Mouse (Mus musculus) retina, postnatal 7 days (tissue): ENCODE measurements at regions not wholly inside any gene's neighbourhood (a gene's known extent, or its start where the extent isn't known, plus 50 kb on each side); places are given as distances from the start of the nearest gene placed in this dataset.

Source experiments
- DNase-seq: peaks from one replicate; pipeline ENCODE4 v3.0.0-alpha.2; 2012; ENCODE audit warnings: low read depth, low spot score

DNA sequence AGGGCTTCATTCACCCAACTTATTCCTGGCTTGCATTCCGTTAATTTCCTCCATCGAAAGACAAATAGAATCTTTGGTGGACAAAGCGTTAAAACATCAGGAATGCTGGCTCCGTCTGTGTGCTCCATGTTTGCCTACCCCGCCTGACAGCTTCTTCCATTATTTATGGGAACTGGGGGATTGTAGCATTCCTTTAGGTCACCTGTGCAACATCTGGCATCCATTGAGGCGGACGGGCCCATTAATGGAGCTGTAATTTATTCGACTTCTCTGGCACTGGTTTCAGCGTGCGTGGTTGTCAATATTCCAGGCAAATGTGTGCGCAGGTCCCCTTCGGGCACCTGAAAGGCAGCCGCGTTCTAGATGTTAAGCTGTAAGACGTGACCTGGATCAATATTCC lies 196.9 kb downstream of the Thbs2 start:
- no peak for DNase-seq

DNA sequence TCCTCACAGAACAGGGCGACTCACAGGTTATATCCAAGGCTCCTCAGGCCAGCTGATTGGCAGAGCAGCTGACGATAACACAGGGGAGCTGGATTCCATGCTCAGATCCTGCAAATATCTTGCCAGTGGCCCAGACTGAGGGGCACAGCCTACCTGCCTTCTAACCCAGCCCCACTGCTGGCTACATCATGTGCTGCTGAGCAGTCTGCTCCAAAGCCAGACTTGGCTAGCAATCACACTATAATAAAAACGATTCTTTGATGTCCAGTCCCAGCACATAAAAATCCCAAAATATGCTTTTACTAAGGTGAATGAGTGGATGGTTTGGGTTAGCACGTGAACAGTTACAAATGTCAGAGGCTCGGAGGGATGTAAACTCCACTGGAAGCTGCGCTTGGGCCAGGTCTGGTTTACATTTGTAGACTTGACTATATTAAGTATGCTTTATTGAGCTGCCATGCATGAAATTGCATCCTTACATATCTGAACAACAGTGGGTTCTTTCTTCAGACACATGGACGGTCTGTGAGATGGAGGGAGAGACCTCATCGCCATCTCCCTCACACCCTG lies 200.2 kb downstream of the Thbs2 start:
- no peak for DNase-seq

DNA sequence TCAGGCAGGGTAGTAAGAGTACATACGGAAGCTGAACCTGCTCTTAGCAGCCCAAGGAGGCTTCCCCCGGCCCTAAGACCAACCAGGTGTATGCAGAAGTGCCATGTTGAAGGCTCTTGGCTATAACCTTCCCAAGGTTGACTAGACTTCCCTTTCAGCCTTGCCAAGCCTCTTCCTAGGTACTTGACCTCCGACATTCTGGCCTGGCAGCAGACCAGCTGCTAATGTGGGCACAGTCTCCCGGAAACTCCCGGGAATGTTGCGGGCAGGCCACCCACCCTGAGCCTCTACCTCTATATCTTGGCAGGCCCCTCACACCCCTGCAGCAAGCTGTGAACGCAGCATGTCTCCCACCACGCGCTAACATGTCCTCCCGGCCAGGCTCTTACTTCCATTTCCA lies 201.1 kb downstream of the Thbs2 start:
- no peak for DNase-seq

DNA sequence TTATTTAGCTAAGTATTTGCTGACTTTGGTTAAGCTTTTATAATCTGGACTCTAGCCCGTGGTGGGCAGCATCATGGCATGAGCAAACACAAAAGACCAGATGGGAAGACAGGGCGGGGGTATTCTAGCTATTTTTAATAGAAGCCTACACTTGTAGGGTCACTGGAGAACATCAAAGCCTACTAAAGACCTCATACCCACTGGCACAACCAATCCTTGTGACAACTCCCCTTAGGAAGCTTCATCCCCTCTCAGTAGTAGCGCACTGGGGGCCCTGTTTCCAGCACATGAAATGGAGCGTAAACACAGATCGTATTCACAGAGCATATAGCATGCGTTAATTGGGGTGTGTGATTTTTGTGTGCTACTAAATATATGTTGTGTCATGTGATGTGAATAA lies 202.4 kb downstream of the Smoc2 start:
- DNase-seq, result no peak

DNA sequence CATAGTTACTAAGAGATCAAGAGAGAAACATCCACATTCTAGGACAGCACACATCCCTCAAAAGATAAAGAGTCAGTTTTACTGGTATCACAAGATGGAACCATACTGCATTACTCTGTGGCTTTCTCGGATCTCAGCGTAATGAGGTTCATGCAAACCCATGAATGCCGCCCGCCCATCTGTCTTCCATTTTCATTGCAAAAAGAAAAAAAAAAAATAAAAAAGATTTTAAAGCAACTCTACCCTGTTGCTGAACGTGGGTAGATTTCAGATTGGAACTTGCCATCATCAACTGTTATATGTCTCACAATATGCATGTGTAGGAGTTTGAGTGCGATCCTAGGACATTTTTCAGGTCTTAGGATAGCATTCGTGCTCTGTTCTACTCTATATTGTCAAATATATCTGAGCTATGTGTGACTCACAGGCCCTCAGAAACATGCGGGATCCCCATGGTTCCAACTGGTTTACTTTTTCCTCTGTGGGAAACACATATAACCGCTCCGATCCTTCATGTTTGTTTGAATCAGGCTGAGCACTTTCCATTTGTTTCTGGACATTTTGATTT lies 199.7 kb downstream of the Smoc2 start:
- no peak for DNase-seq

DNA sequence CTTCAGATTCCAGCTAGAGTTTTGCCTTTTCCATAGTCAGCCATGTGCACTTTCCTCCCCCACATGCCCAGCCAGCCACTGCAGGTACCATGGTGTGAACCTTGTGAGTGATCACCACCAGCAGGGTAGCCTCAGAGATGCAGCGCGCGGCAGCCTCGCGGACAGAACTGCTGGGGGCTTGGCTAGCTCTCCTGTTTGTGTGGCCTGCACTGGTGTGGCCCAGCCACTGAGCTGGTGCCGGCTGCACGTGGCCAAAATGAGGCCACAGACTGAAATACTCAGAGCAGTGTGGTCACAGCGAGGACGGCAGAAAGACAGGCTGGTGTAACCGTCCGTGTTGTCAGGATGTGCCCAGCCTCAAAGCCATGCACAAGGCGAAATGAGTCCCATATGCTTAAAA lies 197.4 kb downstream of the Smoc2 start:
- no peak for DNase-seq

DNA sequence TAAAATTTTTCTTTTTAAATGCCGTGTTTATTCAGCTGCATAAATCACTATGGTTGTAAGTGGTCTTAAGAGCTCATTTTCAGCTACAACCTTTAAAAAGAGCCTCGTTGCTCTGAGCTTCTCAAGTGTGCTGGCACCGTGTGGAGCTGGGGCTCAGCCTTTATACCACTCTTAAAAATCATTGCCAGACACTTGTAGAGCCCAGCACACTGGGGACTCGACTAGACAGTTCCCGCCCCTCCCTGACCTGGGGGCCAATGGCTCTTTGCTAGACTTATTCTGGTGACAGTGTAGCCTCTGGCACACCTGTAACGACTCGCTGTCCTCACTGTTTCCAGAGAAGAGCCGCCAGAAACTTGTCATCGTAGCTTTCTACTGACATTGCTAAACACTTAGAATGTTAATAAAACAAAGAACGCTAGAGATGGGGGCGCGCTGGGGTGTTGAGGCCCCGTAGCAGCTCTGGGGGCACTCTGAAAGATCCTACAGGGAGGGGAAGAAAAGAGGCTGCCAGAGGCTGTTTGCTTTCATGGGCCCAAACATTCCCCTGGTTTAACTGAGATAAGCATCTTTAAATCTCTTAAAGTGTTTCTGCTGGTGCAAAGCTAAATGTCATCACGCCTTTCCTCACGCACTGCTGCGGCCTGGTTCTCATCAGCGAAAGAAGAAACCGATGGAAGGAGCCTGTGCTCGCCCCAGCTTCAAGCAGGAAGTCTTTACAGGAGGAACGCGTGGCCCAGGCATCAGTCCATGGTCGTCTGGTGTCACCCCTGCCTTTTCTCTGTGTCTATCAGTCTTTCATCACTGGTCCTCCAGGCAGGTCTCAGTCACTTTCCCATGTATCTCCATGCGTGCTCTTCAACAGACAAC lies 196.7 kb downstream of the Smoc2 start:
- no peak for DNase-seq

DNA sequence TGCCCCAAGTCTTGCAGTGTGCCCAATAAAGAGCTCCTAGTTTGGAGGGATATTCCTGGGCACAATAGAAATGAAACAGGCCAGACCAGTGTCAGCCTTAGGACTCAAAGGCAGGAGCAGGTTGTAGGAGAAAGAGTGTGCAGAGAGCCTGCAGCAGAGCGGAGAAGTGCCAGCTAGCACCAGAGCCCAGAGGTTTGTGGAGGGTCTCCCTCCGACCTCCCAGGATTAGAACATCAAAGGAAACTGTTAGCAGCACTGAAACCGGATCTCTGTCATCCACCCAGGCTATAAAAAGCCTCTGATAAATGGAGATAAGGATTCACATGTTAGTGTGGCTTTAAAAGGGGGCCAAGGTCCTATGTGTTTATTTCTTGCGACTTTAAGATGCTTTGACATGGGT lies 196.0 kb downstream of the Smoc2 start:
- DNase-seq, result no peak

DNA sequence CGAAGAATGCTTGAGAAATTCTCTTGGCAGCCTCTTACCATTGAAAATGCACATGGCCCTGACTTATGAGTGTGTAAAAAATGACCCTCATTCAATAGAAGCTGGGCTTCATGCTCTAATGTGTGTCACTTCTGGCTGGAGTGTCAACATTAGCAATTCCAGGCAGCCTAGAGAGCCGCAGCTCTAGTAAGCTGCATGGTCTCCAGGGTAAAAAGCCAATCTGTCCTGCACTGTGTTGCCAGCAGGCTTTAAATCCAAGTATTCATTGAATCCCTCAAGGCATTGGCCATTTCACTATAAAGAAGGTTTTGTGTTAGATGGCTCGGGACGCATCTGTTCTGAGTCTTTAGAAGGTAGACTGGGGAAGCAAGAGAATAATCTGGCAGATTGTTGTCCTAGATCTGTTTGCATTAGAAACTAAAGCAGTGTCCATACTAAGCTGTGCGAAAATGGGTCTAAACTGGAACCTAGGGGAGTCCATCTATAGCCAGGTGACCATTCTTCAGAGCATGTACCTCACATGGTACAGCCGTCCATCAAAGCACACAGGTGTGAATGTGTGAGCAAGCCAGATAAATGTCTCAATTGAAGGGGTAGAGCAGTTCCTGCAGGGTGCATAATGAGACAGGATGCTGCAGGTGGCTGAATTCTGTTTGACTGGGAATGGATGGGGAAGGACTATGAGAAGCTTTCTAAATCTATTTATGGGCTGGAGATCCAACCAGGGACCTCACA lies 189.6 kb downstream of the Smoc2 start:
- no peak for DNase-seq

DNA sequence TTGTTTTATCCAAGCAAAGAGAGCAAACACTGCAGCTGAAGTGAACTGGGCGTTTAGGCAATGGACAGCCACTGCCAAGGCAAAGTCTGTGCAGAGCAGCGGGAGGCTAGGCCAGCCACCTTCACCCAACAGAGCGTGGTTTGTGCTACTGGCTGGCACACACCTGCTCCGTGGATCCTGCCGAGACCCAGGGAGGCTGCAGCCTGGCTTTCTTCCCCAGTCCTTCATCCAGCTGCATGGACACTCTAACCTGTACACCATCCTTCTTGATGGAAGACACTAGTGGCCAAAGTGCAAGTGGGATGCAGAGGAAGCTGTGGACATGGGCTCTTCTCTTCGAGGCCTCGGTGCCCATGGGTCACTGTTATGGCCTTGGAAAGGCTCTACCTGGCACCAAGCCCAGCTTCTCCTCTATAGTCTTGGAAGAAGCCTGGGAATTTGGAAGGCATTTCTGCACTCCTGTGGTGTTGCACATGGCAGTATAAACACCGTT lies 176.0 kb downstream of the Smoc2 start:
- DNase-seq, result no peak
